Mouse (Mus musculus) layer of hippocampus, adult 9-11 months (tissue): ENCODE measurements around the gene Gm20388.

Source experiments
- DNase-seq: peaks from one replicate; pipeline ENCODE4 v3.0.0; 2022

Gene Gm20388

DNA sequence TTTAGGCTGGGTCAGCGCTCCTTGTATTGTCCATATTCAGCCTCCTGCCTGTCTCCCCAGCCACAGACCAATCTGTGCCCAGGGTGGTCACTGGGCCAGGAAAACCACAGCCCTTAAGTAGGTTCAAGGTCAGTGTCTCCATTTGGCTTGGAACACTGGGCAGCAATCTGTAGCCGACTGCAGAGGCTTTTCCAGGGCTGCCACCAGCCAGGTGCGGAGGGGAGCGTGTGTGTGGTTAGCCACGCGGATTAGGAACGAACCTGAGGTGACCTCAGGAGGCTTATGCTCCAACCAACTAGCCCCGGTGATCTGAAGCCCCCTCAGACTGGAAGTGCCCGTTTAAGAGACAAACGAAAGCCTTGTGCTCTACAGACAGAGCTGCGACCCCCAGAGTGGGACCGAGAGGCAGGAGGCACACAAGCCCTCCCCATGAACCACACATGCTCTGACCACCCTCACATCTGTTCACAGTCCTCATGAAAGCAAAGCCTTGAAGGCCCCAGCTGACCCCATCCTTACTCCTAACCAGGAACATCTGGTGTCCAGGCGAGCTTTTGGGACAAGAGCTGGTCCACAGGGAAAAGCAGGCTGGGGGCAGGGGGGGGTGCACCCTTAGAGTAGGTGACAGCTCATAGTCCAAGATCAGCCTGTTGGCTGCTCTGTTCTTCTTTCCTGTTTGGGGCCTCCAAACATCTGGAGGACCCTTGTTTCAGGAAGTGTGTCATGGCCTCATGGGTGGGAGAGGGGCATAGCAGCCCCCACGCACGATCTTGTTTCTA, 2737.7 kb downstream of the Gm20388 start:
- no peak for DNase-seq

DNA sequence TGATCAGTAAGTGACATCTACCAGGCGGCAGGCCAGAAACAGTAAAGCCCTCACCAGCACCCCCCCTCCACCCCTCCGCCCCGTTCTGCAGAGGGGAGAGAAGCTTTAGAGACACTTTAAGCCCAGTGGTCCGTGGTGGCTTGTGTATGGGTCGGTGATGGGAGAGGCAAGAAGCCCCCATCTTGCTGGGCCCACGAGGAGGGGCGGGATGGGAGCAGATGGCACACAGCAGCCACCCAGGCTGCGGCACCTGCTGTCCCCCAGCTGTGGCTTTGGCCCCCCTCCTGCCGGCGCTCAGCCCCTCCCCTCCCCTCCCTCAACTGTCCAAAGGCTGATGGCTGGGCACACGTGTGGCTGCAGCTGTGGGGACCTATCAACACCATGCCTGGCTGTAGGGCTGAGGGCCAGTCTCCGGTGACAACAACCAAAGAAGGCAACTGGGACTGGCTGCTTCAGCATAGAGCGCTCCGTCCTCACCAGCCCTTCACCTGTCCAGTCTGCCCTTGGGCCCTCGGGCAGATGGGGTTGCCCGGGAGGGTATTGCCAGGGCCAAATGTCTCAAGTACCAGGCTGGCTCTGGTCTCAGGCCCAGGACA, 2740.8 kb downstream of the Gm20388 start:
- no peak for DNase-seq

DNA sequence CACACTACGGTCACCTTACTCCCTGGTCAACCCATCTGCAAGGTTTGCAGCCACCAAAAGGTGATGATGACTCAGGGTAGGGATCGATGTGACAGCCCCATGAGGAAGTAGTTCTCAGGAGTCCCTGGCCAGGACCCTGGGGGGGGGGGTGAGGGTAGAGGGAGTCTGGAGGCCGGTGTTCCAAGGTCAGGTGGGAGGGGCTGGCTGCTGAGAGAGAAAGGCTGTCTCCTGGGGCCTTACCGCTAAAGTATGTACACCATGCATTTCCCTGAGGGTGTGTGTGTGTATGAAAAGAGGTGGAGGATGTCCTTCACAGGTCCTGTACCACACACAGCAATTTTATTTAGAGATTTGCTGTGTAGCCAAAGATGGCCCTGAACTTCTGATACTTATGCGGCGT, 2742.0 kb downstream of the Gm20388 start:
- DNase-seq: no peak

DNA sequence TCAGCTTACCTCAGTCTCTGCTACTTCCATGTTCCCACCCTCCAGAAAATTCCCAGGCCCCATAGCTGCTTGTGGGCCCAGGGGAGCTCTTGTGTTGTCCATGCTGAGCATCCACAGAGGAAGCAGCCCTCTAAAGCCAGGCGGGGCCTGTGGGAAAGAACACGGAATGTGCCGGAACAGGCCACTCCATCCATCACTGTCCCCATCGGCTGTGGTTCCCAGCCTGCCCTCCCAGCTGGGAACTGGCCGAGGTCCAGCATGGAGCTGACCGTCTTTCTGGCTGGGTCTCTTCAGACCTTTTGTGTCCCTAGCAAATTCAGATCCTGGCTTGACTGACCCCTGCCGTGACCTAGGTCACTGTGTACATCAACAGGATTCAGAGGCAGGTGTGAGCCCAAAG, 2744.1 kb downstream of the Gm20388 start:
- DNase-seq: no peak

DNA sequence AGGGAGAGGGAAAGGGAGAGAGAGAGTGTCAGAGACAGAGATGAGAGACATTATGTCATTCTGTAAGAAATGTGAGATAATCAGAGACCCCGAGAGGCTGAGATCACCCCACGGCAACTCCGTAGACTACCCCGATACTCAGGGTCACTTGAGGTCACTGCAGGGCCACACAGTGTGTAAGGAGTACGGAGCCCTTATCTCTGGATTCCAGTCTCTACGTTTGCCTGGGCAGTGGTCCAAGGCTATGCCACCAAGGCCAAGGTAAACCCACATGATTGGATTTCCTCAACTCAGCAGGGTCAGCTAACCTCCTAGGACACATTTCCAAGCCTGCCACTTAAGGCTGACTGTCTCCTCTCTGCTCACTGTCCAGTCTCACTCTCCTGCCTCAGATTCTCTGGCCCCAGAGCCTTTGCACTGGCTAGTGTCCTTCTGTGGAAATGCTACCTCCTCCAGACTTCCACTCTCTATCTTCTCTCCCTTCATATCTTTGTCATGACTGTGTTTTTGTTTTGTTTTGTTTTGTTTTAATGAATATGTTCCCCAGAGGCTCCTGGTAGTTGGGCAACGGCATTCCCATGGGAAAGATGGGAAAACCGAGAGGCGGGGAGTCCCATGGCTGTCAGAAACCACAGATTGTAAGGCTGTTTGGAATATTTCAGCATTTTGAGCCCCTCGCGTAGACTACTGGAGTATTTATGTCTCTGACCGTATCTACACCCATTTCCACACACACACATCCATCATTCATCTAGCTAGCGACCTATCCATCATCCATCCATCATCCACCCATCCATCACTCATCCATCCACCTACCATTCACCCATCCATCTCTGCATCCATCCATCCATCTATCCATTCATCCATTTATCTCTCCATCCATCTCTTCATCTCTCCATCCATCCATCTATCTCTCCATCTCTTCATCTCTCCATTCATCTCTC, 2745.7 kb downstream of the Gm20388 start:
- no peak for DNase-seq

DNA sequence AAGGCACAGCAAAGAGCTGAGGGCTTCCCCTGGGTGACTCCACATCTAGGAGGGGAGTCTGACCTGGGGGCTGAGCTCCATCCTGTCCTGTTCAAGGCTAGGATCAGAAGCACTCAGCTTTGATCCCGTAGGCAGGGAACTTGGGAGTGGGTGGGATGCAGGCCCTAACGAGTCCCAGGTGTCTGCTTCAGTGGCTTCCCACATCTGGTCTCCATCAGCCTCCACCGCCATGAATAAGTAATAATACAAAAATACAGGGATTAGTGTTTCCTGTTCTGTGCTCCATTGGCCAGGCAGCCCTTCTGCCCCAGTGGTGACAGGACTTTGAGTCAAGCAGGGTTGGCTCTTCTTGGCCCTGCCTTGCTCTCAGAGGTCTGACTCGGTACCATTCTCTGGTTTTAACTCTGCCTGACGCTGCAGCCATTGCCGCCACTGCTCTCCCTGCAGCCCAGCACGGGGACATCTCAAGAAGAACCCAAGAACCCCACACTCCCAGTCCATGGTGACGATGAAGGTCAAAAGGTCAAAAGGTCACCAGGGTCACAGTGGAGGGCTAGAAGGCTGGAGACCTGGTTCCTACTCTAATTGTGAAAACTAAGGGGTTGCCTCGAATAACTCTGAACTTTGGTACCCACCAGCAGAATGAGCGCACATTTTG, 2747.6 kb downstream of the Gm20388 start:
- DNase-seq: no peak

DNA sequence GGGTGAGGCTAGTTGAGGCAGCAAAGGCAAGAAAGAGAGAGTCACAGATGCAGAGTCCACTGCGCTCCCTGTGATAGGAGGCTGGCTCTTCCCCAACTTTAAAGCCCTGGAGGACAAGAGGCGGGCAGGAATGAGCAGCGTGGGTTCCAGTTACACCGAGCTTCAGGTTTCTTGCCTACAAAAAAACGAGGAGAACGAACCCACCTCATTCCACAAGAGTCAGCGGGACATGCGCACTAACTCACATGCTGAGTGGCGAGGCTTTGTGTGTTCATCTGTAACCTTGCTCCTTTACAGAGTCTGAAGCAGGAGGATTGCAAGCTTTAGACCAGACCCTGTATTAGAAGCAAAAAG, 2748.1 kb downstream of the Gm20388 start:
- no peak for DNase-seq

DNA sequence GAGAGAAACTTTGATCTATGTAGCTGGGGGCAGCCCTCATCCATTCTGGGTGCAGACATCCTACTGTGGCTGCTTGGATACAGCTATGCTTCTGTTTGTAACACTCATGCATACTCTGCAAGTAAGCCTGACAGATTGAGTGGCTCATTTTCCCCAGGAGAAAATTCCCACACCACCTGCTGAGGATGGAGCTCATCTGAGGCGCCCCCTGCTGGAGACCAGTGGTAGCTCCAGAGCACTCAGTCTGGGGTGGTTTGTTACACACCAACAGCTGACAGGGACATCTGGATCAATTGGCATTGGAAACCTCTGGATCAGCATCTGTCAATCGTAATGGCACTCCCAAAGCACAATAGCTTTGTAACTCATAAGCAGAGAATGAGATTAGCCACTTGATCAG, 2749.4 kb downstream of the Gm20388 start:
- no peak for DNase-seq

DNA sequence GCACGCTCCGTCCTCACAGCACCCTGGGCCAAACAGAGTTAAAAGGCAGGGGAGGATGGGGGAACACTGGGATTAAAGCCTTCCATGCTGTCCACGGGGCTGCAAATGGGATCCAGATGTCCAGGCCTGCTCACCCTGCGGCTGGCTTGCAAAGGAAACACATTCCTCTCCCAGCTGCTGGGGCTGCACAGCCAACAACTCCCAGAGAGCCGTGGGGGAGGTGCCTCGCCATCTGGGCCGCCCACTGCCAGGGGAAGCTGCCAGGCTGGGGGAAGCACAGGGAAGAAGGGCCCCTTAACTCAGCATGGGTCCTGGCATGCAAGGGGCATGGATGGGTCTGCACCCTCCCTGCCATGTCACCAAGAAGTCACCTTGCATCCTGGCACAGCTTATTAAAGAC, 2750.5 kb downstream of the Gm20388 start:
- peak; percentile 80 for DNase-seq

DNA sequence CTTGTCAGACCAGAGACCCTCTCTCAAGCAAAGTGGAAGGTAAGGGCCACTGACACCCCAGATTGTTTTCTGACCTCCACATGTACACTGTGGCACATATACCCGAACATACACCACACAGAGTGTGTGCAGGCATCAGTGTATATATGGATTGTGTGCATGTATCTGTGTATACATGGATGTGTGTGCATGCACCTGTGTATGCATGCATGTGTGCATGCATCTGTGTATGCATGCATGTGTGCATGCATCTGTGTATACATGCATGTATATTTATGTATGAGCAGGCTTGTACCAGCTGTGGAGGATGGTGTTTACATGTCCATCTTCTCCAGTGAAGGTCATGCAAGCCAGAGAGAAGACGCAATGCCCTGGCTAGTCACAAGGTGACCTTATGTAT, 2751.3 kb downstream of the Gm20388 start:
- DNase-seq: no peak

DNA sequence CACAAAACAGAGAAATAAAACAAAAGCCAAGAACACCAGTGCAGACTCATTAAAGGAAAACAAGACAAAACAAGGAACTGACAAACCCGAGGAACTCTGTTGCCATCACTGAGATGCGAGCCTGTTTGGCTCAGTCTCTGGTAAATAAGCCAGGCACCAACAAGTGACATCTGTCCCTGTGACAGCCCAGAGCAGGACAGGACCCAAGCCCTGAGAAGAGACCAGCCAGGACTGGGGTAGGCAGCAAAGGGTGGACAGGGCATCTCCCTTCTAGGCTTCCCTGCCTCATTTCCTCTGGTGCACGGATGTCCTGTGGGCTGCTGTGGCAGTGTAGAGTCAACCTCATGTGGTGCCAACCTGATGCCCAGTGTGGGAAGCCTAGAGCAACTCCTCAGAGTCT, 2752.5 kb downstream of the Gm20388 start:
- DNase-seq: no peak

DNA sequence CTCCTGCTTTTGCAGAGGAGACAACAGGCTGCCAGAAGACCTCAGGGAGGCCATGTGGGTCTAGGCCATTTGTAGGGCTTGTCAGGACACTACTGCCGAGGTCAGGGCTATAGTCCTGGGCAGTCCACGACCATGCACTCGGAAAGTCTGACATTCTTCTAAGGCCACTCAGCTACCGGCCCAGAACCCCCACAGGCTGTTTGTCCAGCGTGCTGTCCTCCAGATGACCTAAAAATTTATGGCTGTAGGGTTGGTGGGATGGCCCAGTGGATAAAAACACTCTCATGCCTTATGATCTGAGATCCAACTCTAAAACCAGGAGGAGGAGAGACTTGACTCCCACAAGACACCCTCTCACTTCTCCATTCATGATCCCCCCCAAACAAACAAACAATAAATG, 2753.0 kb downstream of the Gm20388 start:
- DNase-seq: no peak

DNA sequence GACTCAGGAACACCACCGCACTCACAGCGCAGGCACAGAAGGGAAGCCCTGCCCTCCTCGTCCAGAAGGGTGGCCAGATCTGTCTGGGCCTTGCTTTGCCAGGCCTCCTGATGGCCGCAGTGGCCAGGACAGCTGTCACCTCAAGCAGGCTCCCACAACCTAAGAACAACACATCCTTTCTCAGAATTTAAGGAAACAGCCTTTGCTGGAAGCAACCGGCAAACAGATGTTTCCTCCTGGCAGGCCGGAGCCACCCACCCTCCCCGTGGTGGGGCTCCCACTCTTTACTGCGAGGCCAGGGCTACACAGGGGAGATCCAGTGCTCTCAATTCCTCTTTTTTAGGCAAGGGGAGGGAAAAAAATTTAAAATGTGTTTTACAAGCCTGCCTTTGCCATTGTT, 2754.6 kb downstream of the Gm20388 start:
- DNase-seq: peak; percentile 77

DNA sequence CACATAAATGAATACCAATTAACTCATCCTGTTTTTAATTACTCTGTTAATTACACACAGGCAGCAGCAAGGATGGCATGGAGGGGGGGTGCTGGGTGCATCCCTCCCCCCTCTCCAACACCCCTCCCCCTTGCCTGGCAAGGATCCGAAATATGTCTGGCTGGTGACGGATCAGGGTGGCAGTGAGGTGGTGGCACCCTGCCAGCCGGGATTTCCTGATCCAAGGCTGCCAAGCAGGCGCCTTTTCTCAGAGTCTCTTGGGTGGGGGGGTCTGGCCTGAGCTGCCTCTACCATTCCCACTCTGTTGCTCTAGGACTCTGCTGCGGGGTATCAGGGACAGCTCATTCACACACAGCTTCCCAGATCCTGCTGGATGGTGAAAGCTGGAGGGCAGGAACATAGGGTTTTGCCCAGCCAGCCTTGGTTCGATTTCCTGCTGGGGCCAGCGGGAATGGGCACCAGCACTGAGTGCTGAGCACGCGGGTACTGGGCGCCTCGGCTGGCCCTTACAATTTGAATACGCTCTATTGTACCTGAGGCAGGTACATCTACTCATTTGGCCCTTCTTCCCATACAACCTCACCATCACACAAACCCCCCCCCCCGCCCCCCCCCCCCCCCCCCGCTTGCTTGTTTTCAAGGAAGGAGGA, 2755.2 kb downstream of the Gm20388 start:
- peak; percentile 37 for DNase-seq

DNA sequence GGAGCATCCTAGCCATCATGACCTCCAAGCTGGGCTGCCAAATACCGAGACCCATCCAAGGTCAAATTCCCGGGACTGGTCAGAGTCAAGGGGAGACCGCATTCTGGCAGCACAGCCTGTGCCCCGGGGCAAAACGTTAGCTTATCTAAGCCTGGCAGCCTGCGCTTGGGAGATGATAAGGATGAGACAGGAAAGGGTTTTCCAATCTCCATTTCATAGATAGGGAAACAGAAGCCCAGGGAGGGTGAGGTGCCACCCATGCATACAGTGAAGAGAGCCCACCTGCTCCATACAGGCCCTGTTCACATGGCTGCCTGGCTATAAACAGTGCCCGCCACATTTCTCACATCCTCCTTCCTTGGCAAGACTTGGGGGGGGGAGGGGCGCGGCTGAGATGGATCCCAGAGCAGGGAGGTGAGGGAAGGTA, 2755.7 kb downstream of the Gm20388 start:
- DNase-seq: peak; percentile 21

DNA sequence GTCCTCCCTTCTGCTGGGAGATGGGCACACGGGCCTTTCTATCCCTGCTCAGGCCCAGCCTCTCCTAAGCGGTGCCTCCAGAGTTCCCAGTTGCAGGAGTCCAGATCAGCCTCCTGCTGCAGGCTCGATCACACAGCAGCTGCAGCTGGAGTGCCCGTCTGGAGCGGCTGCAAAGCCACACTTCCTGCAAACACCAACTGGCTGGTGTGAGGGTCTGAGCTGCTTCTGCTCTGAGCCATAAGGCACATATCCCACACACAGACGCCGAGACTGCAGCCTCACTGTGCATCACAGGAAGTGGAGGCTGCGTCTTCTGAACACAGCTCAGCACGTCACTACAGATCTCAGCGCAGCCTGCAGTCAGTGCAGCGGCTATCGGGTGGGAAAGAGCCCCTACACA, 2756.2 kb downstream of the Gm20388 start:
- DNase-seq: peak; percentile 83

DNA sequence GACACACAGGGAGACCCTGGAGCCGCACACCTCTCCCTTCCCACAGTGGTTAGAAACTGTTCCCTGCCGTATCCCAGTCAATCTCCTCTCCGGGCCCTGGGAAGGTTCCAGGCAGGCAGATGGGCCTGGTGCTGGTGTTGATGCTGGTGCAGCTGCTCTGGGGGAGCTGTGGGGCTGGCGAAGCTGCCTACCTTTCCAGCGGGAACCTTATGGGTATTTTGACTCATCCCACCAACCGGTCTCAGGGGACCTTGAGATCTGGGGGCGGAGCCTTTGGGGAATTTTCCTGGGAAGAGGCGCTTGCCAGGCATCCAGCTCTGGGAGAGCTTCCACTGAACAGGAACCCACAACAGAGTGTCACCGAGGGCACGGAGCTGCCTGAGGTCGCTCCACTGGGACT, 2757.2 kb downstream of the Gm20388 start:
- peak; percentile 65 for DNase-seq

DNA sequence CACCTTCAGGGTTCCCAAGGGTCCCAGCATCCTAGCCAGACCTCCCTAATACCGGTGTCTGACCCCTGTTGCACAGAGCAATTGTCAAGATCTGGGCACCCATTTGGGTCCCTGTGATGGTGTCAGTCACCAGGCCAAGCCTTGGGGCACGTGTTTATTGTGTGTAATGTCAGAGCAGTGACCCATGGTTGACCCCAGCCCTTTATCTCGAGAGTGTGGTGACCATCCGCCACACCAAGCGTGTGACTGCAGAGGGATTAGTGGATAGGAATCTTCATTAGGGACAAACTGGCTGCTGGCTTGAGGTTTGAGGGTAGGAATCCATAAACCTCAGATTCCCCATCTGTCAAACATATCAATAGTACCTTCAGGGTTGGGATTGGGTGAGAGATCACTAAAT, 2758.7 kb downstream of the Gm20388 start:
- no peak for DNase-seq

DNA sequence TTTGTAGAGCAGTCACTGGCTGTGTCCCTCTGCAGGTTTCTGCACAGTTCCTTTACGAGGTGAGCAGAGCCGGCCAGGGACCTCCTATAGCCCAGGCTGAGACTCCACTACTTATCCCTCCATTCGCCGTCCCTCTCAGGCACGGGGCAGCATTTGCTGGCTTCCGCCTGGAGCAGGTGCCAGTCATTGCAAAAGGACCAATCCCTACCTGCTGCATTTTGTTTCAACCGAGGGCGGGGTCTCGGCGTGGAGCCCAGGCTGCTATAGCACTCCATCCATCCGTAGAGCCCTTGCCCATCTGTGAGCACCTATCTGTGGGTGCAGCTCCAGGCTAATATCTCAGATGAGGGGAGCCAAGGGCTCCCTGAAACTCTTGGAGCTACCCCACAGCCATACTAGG, 2759.4 kb downstream of the Gm20388 start:
- DNase-seq: no peak

DNA sequence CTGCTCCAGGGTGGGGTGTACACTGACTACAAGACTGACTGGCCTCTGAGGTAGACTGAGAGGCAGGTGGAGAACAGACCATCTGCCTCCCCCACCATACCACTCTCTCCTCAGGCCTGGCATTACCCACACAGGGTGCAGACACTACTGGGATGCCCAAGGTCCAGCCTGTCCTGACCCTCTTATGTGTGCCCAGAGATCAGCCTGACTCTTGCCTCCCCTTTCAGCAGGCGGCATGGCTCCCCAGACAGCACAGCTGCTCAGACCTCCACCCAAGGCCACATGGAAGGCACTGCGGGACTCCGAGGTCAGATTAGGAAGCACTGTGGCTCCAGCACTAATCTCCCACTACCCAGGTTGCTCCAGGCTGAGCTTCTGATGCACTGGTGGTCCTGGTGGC, 2760.1 kb downstream of the Gm20388 start:
- no peak for DNase-seq

DNA sequence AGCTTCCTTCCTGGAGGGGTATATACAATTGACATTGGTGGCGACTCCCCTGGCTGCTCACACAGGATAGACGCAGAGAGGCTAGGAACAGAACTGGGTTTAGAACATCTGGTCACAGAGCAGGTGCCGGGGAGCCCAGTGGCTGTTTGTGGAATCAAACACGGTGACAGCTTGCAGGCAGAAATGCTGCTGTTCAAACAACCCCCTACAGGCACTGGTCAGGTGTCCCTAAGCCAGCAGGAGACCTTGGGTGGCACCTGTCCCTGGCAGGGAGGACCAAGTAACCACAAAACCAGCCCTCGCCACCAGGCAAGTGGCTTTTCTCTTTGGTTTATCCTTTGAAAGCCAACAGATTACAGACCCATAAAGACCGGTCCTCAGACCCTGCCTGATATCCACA, 2761.3 kb downstream of the Gm20388 start:
- DNase-seq: no peak

DNA sequence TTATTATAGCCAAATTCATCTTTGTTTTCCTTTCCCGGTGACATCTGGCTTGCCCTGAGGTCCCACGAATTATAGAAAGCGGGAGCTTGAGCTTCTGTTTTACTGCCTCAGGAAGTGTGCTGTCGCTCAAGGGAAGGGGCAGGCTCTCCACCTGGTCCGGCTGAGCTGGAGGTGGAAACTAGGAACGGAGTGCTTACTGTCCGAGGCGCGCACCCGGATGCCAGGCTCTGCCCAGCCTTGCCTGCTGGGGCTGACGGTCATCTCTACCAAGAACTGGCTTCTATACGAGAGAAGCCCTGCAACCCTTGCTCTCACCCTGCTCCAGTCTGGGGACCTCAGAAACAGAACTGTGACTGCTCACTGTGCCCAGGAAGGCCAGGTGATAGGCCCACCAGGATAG, 2763.3 kb downstream of the Gm20388 start:
- no peak for DNase-seq

DNA sequence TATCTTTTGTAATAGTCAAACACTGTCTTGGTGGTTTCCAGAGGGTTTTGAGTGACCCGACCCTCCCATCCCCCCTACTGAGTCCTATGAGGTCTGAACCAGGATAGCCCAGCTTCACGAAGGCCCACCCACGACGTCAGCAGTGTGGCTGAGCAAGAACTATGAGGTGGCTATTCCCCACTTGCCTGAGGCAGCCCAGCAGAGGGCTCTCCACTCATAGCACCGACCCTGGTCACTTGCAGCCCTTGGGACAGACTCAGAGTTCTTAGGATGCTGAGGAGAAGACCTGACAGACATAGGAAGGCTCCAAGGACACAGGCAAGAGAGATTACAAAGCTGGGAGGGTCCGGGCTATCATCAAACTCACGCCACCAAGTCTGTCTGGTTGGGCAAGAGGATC, 2764.4 kb downstream of the Gm20388 start:
- DNase-seq: no peak
